8 mouse cellular contexts compared by ENCODE assay signal in the genomic region with DNA sequence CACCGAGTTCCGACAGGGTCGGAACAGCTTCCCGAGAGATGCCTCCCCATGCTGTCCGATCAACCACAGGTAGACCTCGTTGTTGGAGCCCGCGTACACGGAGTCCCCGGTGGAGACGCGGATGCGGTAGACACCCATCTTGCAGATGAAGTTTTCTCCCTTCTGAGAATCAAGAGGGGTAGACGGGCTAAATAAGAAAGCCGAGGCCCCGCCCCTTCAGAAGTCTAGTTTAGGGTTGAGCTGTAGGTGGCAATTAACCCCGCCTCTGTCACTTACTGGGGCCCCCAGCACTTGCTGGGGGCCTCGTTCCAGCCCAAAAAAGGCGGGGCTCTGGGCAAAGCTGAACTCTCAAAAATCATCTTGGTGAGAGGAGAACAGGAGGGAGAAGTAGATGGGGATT. TPM values are rescaled to one million over a fixed set of nuclear protein-coding genes. Genes with fewer than 3 reads are reported as not detected.
A peak's percentile ranks its signal among the peaks of the same experiment; 100 is the strongest.
DNase-seq lines count a peak whose midpoint lies in the region; ATAC-seq lines count a peak whose summit lies in the region.

A gene (minus strand): TSS at position 164 of the 400 bp plus-strand sequence.

- peak within 1 kb of the TSS; percentile 64 for H3K4me2 ChIP-seq in embryonic facial prominence, embryonic 13.5 days
- peak within 1 kb of the TSS; percentile 60 for H3K4me2 ChIP-seq in intestine, embryonic 14.5 days (ENCODE audit: low read length)
- peak within 1 kb of the TSS; percentile 61 for H3K4me2 ChIP-seq in midbrain, embryonic 11.5 days

- DNase-seq in adrenal gland, postnatal 14 days, result peak; percentile 6
- no peak for DNase-seq in adrenal gland, postnatal 25 days
- no peak for DNase-seq in intestine, embryonic 14.5 days (ENCODE audit: low spot score)
- DNase-seq in midbrain, embryonic 11.5 days (ENCODE audit: low spot score, missing footprints), result peak; percentile 91
- no peak for DNase-seq in right cerebral cortex, postnatal 14 days
- DNase-seq in right cerebral cortex, postnatal 10 days (ENCODE audit: low spot score in 2 of 2), result no peak
- no peak for DNase-seq in gastrocnemius, adult 8-10 months (ENCODE audit: low spot score in 2 of 2)

- H3K9me3 ChIP-seq in embryonic facial prominence, embryonic 13.5 days, result no peaks in the 10 kb centered on the region
- H3K9me3 ChIP-seq in intestine, embryonic 14.5 days (ENCODE audit: control insufficient read depth, low read length), result no peaks in the 10 kb centered on the region
- H3K9me3 ChIP-seq in midbrain, embryonic 11.5 days (ENCODE audit: control insufficient read depth, low read length), result no peaks in the 10 kb centered on the region

- peaks cover 72% of the 10 kb centered on the region for H3K27me3 ChIP-seq in embryonic facial prominence, embryonic 13.5 days
- peaks cover 42% of the 10 kb centered on the region for H3K27me3 ChIP-seq in intestine, embryonic 14.5 days (replicated peaks; ENCODE audit: control insufficient read depth, insufficient read depth, low read length)
- H3K27me3 ChIP-seq in midbrain, embryonic 11.5 days (ENCODE audit: control insufficient read depth, insufficient read depth, low read length), result peaks cover 32% of the 10 kb centered on the region

- ATAC-seq in embryonic facial prominence, embryonic 13.5 days (ENCODE audit: insufficient number of reproducible peaks, insufficient read depth, low FRiP score, low TSS enrichment, low read depth), result no peak
- no peak for ATAC-seq in intestine, embryonic 14.5 days (replicated peaks; ENCODE audit: low FRiP score, low TSS enrichment, low read depth)
- ATAC-seq in midbrain, embryonic 11.5 days (ENCODE audit: low FRiP score), result no peak

- H3K36me3 ChIP-seq in embryonic facial prominence, embryonic 13.5 days, result no peaks in the 10 kb centered on the region
- H3K36me3 ChIP-seq in intestine, embryonic 14.5 days (ENCODE audit: control insufficient read depth, insufficient read depth, low read length), result no peaks in the 10 kb centered on the region
- no peaks in the 10 kb centered on the region for H3K36me3 ChIP-seq in midbrain, embryonic 11.5 days (ENCODE audit: control insufficient read depth, insufficient read depth, low read length)

- no peak within 1 kb of the TSS for H3K27ac ChIP-seq in embryonic facial prominence, embryonic 13.5 days
- H3K27ac ChIP-seq in intestine, embryonic 14.5 days (ENCODE audit: low read depth), result no peak within 1 kb of the TSS
- H3K27ac ChIP-seq in midbrain, embryonic 11.5 days (ENCODE audit: low read depth, low read length), result no peak within 1 kb of the TSS

- H3K4me1 ChIP-seq in embryonic facial prominence, embryonic 13.5 days, result peaks cover 14% of the 10 kb centered on the region
- H3K4me1 ChIP-seq in intestine, embryonic 14.5 days (replicated peaks; ENCODE audit: control insufficient read depth, insufficient read depth, low read length), result peaks cover 11% of the 10 kb centered on the region; the same call in 1 of the 2 replicates
- H3K4me1 ChIP-seq in midbrain, embryonic 11.5 days (ENCODE audit: control insufficient read depth, insufficient read depth, low read length), result peaks cover 6% of the 10 kb centered on the region

- H3K9ac ChIP-seq in embryonic facial prominence, embryonic 13.5 days, result peak within 1 kb of the TSS; percentile 46; the same call in 1 of the 2 replicates
- H3K9ac ChIP-seq in intestine, embryonic 14.5 days (ENCODE audit: low read length), result no peak within 1 kb of the TSS
- H3K9ac ChIP-seq in midbrain, embryonic 11.5 days (ENCODE audit: low read length), result peak within 1 kb of the TSS; percentile 15

- H3K4me3 ChIP-seq in embryonic facial prominence, embryonic 13.5 days, result peak within 1 kb of the TSS; percentile 38
- peak within 1 kb of the TSS; percentile 28 for H3K4me3 ChIP-seq in intestine, embryonic 14.5 days (ENCODE audit: low read depth, low read length)
- H3K4me3 ChIP-seq in midbrain, embryonic 11.5 days (ENCODE audit: low read depth, low read length), result peak within 1 kb of the TSS; percentile 31

- under 1% methylated on average over 19 of the region's 19 CpGs for WGBS in embryonic facial prominence, embryonic 13.5 days
- WGBS in intestine, embryonic 14.5 days, result 1% methylated on average over 19 of the region's 19 CpGs
- WGBS in midbrain, embryonic 11.5 days, result 1% methylated on average over 19 of the region's 19 CpGs

RNA-seq across cellular contexts. Expression of the gene that starts here (rescaled TPM):
- 4.4 and 4.7 TPM in 2 replicates for total RNA-seq in adrenal gland, postnatal 14 days (2021)
- total RNA-seq in adrenal gland, postnatal 25 days (2021), result 2.1 and 2.7 TPM in 2 replicates
- polyA plus RNA-seq in embryonic facial prominence, embryonic 13.5 days (2015; fragmentation: Nextera tagmentation; extraction: Ambion mirVana), result 0.87 and 1.3 TPM in 2 replicates
- polyA plus RNA-seq in intestine, embryonic 14.5 days (2014; fragmentation: Nextera tagmentation; extraction: Ambion mirVana), result 0.34 and 0.82 TPM in 2 replicates
- 0.12 and 0.14 TPM in 2 replicates for polyA plus RNA-seq in midbrain, embryonic 11.5 days (2014; fragmentation: Nextera tagmentation; extraction: Ambion mirVana)
- under 1 TPM in 2 of 4 experiments, not detected in 2; 0.11 TPM for total RNA-seq in gastrocnemius, adult 8-10 months (2022)

Comparison
In these comparisons a context has a peak if more than half of its experiments do, and no peak if none do; other contexts are left out.
1. Peak in DNase-seq, H3K4me3 ChIP-seq, H3K9ac ChIP-seq and H3K4me2 ChIP-seq in midbrain, embryonic 11.5 days; RNA of the gene not detected or under 1 TPM.